Mouse (Mus musculus) bone marrow macrophage, adult 2 months (primary cell): ENCODE data around the gene Camkmt.

ENCODE experiments used
- CTCF ChIP-seq: IDR thresholded peaks from 2 replicates; pipeline ENCODE4 v1.5.1; 2012; ENCODE audit warnings: low read depth, mild to moderate bottlenecking, low read length, moderate library complexity
- POLR2A ChIP-seq: IDR thresholded peaks from 2 replicates; pipeline ENCODE4 v1.6.1; 2012; ENCODE audit warnings: mild to moderate bottlenecking, low read depth, low read length, borderline replicate concordance

DNA sequence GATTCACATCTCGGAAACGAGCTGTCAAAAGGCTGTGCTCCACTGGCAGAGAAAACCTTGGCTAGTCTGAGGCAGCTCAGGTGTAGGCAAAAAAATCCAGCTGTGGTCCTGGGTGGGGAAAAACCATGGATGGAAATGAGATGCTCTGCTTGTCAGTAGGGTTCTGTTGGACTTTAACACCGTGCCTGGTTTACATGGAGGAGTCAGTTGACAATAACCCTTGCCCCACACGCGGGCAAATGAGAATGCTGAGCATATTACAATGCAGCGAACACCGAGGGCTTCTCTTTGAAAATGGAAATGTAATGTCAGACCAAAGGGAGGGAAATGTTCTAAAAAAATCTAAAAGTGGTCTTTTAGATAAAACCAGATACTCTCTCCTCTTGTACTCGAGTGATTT is 60.9 kb downstream of the Camkmt start:
- TF ChIP-seq POLR2A (no peak), CTCF (no peak)
